Mouse (Mus musculus) testis, adult 2 months (tissue): ENCODE measurements at regions not wholly inside any gene's neighbourhood (a gene's known extent, or its start where the extent isn't known, plus 50 kb on each side); places are given as distances from the start of the nearest gene placed in this dataset.

Experiments used
- CTCF ChIP-seq: fragments of 200-500 bp; IDR thresholded peaks from 2 replicates; pipeline ENCODE4 v1.5.1; 2012; ENCODE audit warnings: low read depth, mild to moderate bottlenecking, inconsistent platforms, low read length, moderate library complexity; ENCODE audit not compliant: control insufficient read depth, insufficient read depth, insufficient replicate concordance
- POLR2A ChIP-seq: fragments of 200-500 bp; IDR thresholded peaks from 2 replicates; pipeline ENCODE4 v1.6.1; 2012; ENCODE audit warnings: low read depth, mild to moderate bottlenecking, inconsistent platforms, low read length, moderate library complexity; ENCODE audit not compliant: control insufficient read depth

DNA sequence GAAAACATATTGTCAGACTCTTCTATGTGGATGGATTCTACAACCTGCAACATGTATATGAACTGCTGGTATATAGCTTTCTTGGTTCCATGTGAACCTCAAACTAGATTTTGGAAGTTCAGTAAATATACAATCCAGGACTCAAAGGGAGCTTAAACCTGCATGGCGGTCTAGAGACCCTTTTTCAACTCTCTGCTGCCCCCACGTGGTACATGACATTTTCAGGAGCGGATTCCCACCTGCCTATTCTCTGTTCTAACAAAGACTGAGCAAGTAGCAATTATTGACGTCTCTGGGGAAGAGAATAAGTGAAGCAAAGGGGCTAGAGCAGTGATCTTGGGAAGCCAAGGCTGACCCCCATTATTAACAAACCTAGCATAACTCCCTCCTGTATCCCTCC lies 127.1 kb upstream of the Snx19 start:
- TF ChIP-seq CTCF (no peak), POLR2A (no peak)
